Mouse (Mus musculus) myocyte (in vitro differentiated cells): Measurements from ENCODE around the gene Nr2c1. TPM values are rescaled to one million over a fixed set of nuclear protein-coding genes. Genes with fewer than 3 reads are reported as not detected.

Experiments
- H3K27me3 ChIP-seq: one replicate; pipeline ENCODE4 v1.6.1; 2011; ENCODE audit not compliant: control insufficient read depth, insufficient read depth, insufficient read length
- H3K36me3 ChIP-seq: one replicate; pipeline ENCODE4 v1.6.1; 2011; ENCODE audit not compliant: control insufficient read depth, insufficient read depth
- H3K4me2 ChIP-seq: one replicate; pipeline ENCODE4 v1.6.1; 2011; ENCODE audit warnings: low read depth, control low read depth
- H3K4me3 ChIP-seq: one replicate; pipeline ENCODE4 v1.5.1; 2011; ENCODE audit warnings: mild to moderate bottlenecking, control low read depth, moderate library complexity
- H3K79me2 ChIP-seq: one replicate; pipeline ENCODE4 v1.6.1; 2011; ENCODE audit not compliant: control insufficient read depth, insufficient read depth
- H3ac ChIP-seq: one replicate; pipeline ENCODE4 v1.6.1; 2011; ENCODE audit not compliant: control insufficient read depth, insufficient read length
- CEBPB ChIP-seq: IDR thresholded peaks from 2 replicates; pipeline ENCODE4 v1.6.1; 2011; ENCODE audit warnings: mild to moderate bottlenecking, moderate library complexity; ENCODE audit not compliant: poor library complexity, insufficient read depth, severe bottlenecking
- E2F4 ChIP-seq: IDR thresholded peaks from one replicate; pipeline ENCODE4 v1.6.1; 2011; ENCODE audit warnings: mild to moderate bottlenecking, control low read depth, moderate library complexity; ENCODE audit not compliant: insufficient read depth
- MAX ChIP-seq: IDR thresholded peaks from one replicate; pipeline ENCODE4 v1.6.1; 2011; ENCODE audit warnings: low read depth, mild to moderate bottlenecking, control low read depth
- MYOD1 ChIP-seq, 3 experiments: IDR thresholded peaks; one replicate each; pipeline ENCODE4 v1.6.1; 2011; ENCODE audit warnings: control low read depth in 2 of 3, low read depth in 2 of 3, mild to moderate bottlenecking in 2 of 3, moderate library complexity in 1 of 3; ENCODE audit not compliant: insufficient read length in 2 of 3, control insufficient read depth in 1 of 3
- MYOG ChIP-seq, 3 experiments: IDR thresholded peaks; one replicate each; pipeline ENCODE4 v1.6.1; 2011; ENCODE audit warnings: control low read depth in 2 of 3, low read depth in 2 of 3, mild to moderate bottlenecking in 2 of 3; ENCODE audit not compliant: insufficient read length in 2 of 3, control insufficient read depth in 1 of 3, insufficient read depth in 1 of 3
- POLR2A ChIP-seq: IDR thresholded peaks from one replicate; pipeline ENCODE4 v1.6.1; 2011; ENCODE audit warnings: low read depth, mild to moderate bottlenecking, control low read depth, moderate library complexity; ENCODE audit not compliant: insufficient read length
- POLR2AphosphoS2 ChIP-seq: IDR thresholded peaks from one replicate; pipeline ENCODE4 v1.6.1; 2011; ENCODE audit warnings: low read depth, control low read depth; ENCODE audit not compliant: insufficient read length
- REST ChIP-seq: IDR thresholded peaks from one replicate; pipeline ENCODE4 v1.6.1; 2011; ENCODE audit warnings: mild to moderate bottlenecking, control low read depth, moderate library complexity; ENCODE audit not compliant: insufficient read depth, insufficient read length
- SRF ChIP-seq: IDR thresholded peaks from one replicate; pipeline ENCODE4 v1.6.1; 2011; ENCODE audit warnings: low read depth; ENCODE audit not compliant: control insufficient read depth, insufficient read length
- TCF12 ChIP-seq: IDR thresholded peaks from one replicate; pipeline ENCODE4 v1.6.1; 2011; ENCODE audit warnings: mild to moderate bottlenecking, control low read depth; ENCODE audit not compliant: poor library complexity, insufficient read depth, severe bottlenecking
- TCF3 ChIP-seq: IDR thresholded peaks from one replicate; pipeline ENCODE4 v1.6.1; 2011; ENCODE audit warnings: low read depth, control low read depth; ENCODE audit not compliant: insufficient read length
- USF1 ChIP-seq: IDR thresholded peaks from one replicate; pipeline ENCODE4 v1.6.1; 2011; ENCODE audit warnings: low read depth, mild to moderate bottlenecking, control low read depth, moderate library complexity
- polyA plus RNA-seq: library from polyadenylated mRNA; unstranded; fragments of >200 nt; fragmentation: generic; extraction: Trizol; gene quantifications from one replicate; pipeline ENCODE4 v1.2.1, GENCODE M21; 2012; ENCODE audit warnings: missing spikeins

Gene Nr2c1
- polyA plus RNA-seq, 1 experiment: 8.4 TPM

DNA sequence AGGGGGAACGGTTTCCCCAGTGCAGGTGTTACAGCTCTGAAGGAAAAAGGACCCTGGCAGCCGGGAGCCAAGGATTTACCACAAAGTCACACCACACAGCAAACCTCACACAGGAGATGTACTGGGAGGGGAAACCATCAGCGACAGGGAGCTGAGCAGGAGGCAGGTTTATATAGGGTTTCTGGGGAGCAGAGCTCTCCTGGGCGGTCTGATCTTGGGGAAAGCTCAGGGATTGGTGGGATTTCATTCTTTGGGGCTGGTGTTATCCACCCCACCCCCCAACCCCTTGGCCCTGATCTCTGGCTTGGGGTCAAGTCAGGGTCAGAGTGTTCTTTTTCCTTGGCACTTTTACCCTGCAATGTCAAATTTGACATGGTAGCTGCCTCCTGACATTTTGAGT, 11.6 kb downstream of the Nr2c1 start:
- H3K36me3 ChIP-seq: peaks cover 33% of the 10 kb centered on the region
- H3K27me3 ChIP-seq: no peaks in the 10 kb centered on the region
- no peak overlapping the region for H3K4me3 ChIP-seq
- peaks cover 8% of the 10 kb centered on the region for H3K79me2 ChIP-seq
- no peak overlapping the region for H3ac ChIP-seq
- no peak for TF ChIP-seq E2F4
- H3K4me2 ChIP-seq: no peak overlapping the region

DNA sequence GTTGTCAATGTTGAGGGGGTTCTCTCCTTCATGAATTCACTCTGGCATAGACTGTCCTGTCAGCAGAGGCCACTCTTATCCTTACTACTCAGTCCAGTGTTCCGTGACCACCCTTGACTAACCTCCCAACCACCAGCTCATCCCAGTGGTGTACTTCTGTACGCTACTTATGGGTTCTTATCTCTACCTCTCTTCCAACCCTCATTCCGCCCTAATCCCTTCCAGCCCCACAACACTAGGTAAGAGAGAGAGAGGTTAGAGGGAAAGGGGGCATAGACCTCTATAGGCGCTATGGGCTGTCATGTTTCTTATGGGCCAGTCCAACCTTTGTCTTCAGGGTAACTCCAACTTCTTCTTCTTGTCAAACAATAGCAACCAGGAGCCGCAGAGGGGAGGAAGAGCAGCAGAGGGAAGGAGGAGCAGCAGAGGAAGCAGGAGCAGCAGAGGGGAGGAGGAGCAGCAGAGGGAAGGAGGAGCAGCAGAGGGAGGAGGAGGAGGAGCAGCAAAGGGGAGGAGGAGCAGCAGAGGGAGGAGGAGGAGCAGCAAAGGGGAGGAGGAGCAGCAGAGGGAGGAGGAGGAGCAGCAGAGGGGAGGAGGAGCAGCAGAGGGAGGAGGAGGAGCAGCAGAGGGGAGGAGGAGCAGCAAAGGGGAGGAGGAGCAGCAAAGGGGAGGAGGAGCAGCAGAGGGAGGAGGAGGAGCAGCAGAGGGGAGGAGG, 13.4 kb downstream of the Nr2c1 start:
- no peaks in the 10 kb centered on the region for H3K27me3 ChIP-seq
- H3K79me2 ChIP-seq: no peaks in the 10 kb centered on the region
- no peak for TF ChIP-seq CEBPB
- TF ChIP-seq TCF12: no peak
- no peak for TF ChIP-seq SRF
- no peak for TF ChIP-seq POLR2AphosphoS2
- TF ChIP-seq TCF3: no peak
- no peak overlapping the region for H3K4me2 ChIP-seq
- no peak overlapping the region for H3ac ChIP-seq
- no peak overlapping the region for H3K4me3 ChIP-seq
- H3K36me3 ChIP-seq: peaks cover 45% of the 10 kb centered on the region

GRCm38 (mm10) chr10:94162031-94162430, 14.2 kb downstream of the Nr2c1 start:
- TF ChIP-seq TCF3 (no peak), POLR2AphosphoS2 (no peak), MYOG (IDR thresholded peaks at IDR 0.05; ENCODE audit: control insufficient read depth in 1 of 3, insufficient read depth in 1 of 3, insufficient read length in 2 of 3, low read depth in 2 of 3) (no peak), SRF (no peak), MAX (no peak), REST (no peak), CEBPB (no peak), TCF12 (no peak), POLR2A (no peak), E2F4 (no peak), MYOD1 (IDR thresholded peaks at IDR 0.05; ENCODE audit: control insufficient read depth in 1 of 3, insufficient read length in 2 of 3, low read depth in 2 of 3) (no peak), USF1 (no peak)
- H3K4me3 ChIP-seq: no peak overlapping the region
- H3K4me2 ChIP-seq: no peak overlapping the region
- H3ac ChIP-seq: no peak overlapping the region
- H3K27me3 ChIP-seq: no peaks in the 10 kb centered on the region
- H3K36me3 ChIP-seq: peaks cover 48% of the 10 kb centered on the region
- no peaks in the 10 kb centered on the region for H3K79me2 ChIP-seq

DNA sequence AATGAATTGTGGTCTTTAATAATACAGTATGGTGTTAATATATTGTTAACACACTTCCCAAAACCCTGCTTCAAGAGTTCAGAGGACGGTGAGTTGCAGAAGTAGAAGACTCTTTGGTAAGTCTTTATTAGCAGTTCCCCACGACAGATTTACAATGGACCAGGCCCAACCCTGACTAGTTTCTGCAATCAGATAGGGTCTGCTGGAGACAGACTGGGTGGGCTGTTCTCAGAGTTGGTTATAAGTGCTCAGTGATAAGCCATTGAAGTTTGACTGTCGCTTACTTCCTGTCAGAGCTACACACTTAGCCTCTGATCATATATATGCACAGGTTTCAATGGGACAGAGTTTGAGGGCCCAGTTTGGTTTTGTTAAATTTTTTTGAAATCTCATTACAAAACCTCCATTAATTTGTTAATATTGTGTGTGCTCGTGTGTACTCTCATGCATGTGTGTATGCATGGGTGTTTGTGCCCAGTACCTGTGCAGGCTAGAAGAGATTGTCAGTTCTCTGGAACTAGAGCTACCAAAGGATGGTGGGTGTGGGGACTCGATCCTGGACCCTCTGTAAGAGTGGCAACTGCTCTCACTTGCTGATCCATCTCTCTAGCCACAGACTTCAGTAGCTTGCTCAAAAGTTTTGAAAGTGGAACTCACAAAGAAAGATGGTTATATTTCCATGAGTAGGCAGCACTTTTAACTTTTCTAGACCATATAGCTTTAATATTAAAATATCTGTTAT, 16.5 kb downstream of the Nr2c1 start:
- TF ChIP-seq TCF3: no peak
- no peak for TF ChIP-seq SRF
- TF ChIP-seq MYOD1 (IDR thresholded peaks at IDR 0.05; ENCODE audit: control insufficient read depth in 1 of 3, insufficient read length in 2 of 3, low read depth in 2 of 3): no peak
- no peak for TF ChIP-seq TCF12
- no peak for TF ChIP-seq USF1
- TF ChIP-seq CEBPB: no peak
- TF ChIP-seq MAX: no peak
- Histone ChIP-seq H3K27me3 (no peaks in the 10 kb centered on the region), H3K4me3 (no peak overlapping the region), H3K4me2 (no peak overlapping the region), H3K79me2 (no peaks in the 10 kb centered on the region), H3ac (no peak overlapping the region), H3K36me3 (peaks cover 51% of the 10 kb centered on the region)

DNA sequence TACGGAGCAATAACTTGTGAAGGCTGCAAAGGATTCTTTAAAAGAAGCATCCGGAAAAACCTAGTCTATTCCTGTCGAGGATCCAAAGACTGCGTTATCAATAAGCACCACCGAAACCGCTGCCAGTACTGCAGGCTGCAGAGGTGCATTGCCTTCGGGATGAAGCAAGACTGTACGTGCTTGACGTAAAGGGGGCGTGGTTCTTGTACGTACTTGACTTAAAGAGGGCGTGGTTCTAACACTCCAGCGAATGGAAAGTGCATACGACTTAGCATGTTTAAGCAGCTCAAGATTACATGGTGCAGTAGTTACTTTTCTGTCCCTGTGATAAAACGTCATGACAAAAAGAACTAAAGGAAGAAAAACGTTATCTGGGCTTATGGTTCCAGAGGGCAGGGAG, 17.6 kb downstream of the Nr2c1 start:
- TF ChIP-seq TCF3 (no peak), TCF12 (no peak), REST (no peak), MYOD1 (IDR thresholded peaks at IDR 0.05; ENCODE audit: control insufficient read depth in 1 of 3, insufficient read length in 2 of 3, low read depth in 2 of 3) (no peak), POLR2AphosphoS2 (no peak), E2F4 (no peak), MAX (no peak), SRF (no peak), CEBPB (no peak), USF1 (no peak), MYOG (IDR thresholded peaks at IDR 0.05; ENCODE audit: control insufficient read depth in 1 of 3, insufficient read depth in 1 of 3, insufficient read length in 2 of 3, low read depth in 2 of 3) (no peak), POLR2A (no peak)
- Histone ChIP-seq H3K36me3 (peaks cover 53% of the 10 kb centered on the region), H3ac (no peak overlapping the region), H3K4me2 (no peak overlapping the region), H3K27me3 (no peaks in the 10 kb centered on the region), H3K4me3 (no peak overlapping the region), H3K79me2 (no peaks in the 10 kb centered on the region)
